8 mouse cellular contexts compared by ENCODE assay signal in genomic region chr4:130663810-130664401, GRCm38 (mm10). TPM values are rescaled to one million over a fixed set of nuclear protein-coding genes. Genes with fewer than 3 reads are reported as not detected.
DNase-seq lines count a peak whose midpoint lies in the region; ATAC-seq and TF ChIP-seq lines count a peak whose summit lies in the region.

No protein-coding gene starts in this region.

- peak; percentile 31 for DNase-seq in G1E (ENCODE audit: low spot score)
- DNase-seq in cerebellum, adult 11 months: peak; percentile 38
- peak; percentile 14 to 24 for DNase-seq in layer of hippocampus, postnatal 36 days
- DNase-seq in right cerebral cortex, postnatal 36 days (ENCODE audit: low spot score in 2 of 2): peak; percentile 3 to 24
- peak; percentile 21 to 61 for DNase-seq in urinary bladder, postnatal 4 days (ENCODE audit: low spot score in 2 of 2)

- peaks cover 44% of the 10 kb centered on the region for H3K4me1 ChIP-seq in G1E (ENCODE audit: insufficient read depth, low read depth, low read length)
- H3K4me1 ChIP-seq in forebrain, embryonic 16.5 days (replicated peaks; ENCODE audit: control insufficient read depth, insufficient read depth, low read length): peaks cover 30% of the 10 kb centered on the region
- H3K4me1 ChIP-seq in hindbrain, embryonic 13.5 days (replicated peaks): peaks cover 39% of the 10 kb centered on the region

- H3K9ac ChIP-seq in forebrain, embryonic 16.5 days (replicated peaks; ENCODE audit: low read depth, low read length): peak overlapping the region; percentile 77
- peak overlapping the region; percentile 98 for H3K9ac ChIP-seq in hindbrain, embryonic 13.5 days

- H3K79me2 ChIP-seq in macrophage (ENCODE audit: inconsistent target): peaks cover 54% of the 10 kb centered on the region

- peak overlapping the region; percentile 65 for H3K4me2 ChIP-seq in forebrain, embryonic 16.5 days (ENCODE audit: low read length)
- peak overlapping the region; percentile 86 for H3K4me2 ChIP-seq in hindbrain, embryonic 13.5 days

- peak overlapping the region; percentile 93 for H3K27ac ChIP-seq in forebrain, embryonic 16.5 days (ENCODE audit: low read length)
- peak overlapping the region; percentile 99 for H3K27ac ChIP-seq in hindbrain, embryonic 13.5 days
- H3K27ac ChIP-seq in macrophage: peak overlapping the region; percentile 57

- peak overlapping the region; percentile 88 for H3K4me3 ChIP-seq in G1E (ENCODE audit: low read depth, low read length)
- H3K4me3 ChIP-seq in forebrain, embryonic 16.5 days (replicated peaks; ENCODE audit: low read length): peak overlapping the region; percentile 58
- peak overlapping the region; percentile 94 for H3K4me3 ChIP-seq in hindbrain, embryonic 13.5 days
- H3K4me3 ChIP-seq in macrophage (ENCODE audit: inconsistent target): peak overlapping the region; percentile 94

- no peak for ATAC-seq in G1E (ENCODE audit: extremely low read depth, insufficient number of reproducible peaks, low FRiP score, poor library complexity, severe bottlenecking)
- ATAC-seq in forebrain, embryonic 16.5 days: peak; percentile 19
- ATAC-seq in hindbrain, embryonic 13.5 days (ENCODE audit: low FRiP score): peak; percentile 57

- TF ChIP-seq CTCF in G1E (IDR thresholded peaks at IDR 0.05; ENCODE audit: low read depth, low read length): no peak

- H3K27me3 ChIP-seq in G1E (ENCODE audit: insufficient read depth, low read length): no peaks in the 10 kb centered on the region
- no peaks in the 10 kb centered on the region for H3K27me3 ChIP-seq in forebrain, embryonic 16.5 days (replicated peaks; ENCODE audit: control insufficient read depth, insufficient read depth, low read length)
- no peaks in the 10 kb centered on the region for H3K27me3 ChIP-seq in hindbrain, embryonic 13.5 days

- H3K9me3 ChIP-seq in G1E (replicated peaks): no peaks in the 10 kb centered on the region
- H3K9me3 ChIP-seq in forebrain, embryonic 16.5 days (ENCODE audit: control insufficient read depth, low read length): no peaks in the 10 kb centered on the region
- H3K9me3 ChIP-seq in hindbrain, embryonic 13.5 days: no peaks in the 10 kb centered on the region

- WGBS in forebrain, embryonic 16.5 days: 0% methylated on average over 22 of the region's 22 CpGs
- WGBS in hindbrain, embryonic 13.5 days: under 1% methylated on average over 22 of the region's 22 CpGs
- 1% methylated on average over 22 of the region's 22 CpGs for WGBS in macrophage (ENCODE audit: missing documents)

- H3K36me3 ChIP-seq in G1E (replicated peaks) (peaks cover 19% of the 10 kb centered on the region), macrophage (ENCODE audit: inconsistent target) (no peaks in the 10 kb centered on the region; the same call in 1 of the 2 replicates)
- 0 out of 2 replicates have a peak, but pooled peaks cover 2% of the 10 kb centered on the region for H3K36me3 ChIP-seq in forebrain, embryonic 16.5 days (ENCODE audit: control insufficient read depth, insufficient read depth)
- peaks cover 1% of the 10 kb centered on the region for H3K36me3 ChIP-seq in hindbrain, embryonic 13.5 days

RNA-seq across cellular contexts. Expression of gene Pum1, which starts 0.8 kb away (rescaled TPM):
- total RNA-seq in G1E (2014; fragmentation: Nextera tagmentation) (113 and 122 TPM in 2 replicates), G1E (2017) (39.6 and 42.7 TPM in 2 replicates)
- polyA plus RNA-seq in G1E (2012) (37.5 and 43.5 TPM in 2 replicates), macrophage (2018) (20.7 to 25.6 TPM (median 22.1 TPM) in 3 replicates)
- polyA plus RNA-seq in forebrain, embryonic 16.5 days (2015; fragmentation: Nextera tagmentation; extraction: Ambion mirVana): 137 and 142 TPM in 2 replicates
- polyA plus RNA-seq in hindbrain, embryonic 13.5 days (2015; fragmentation: Nextera tagmentation; extraction: Ambion mirVana): 101 and 103 TPM in 2 replicates
- total RNA-seq in layer of hippocampus, postnatal 36 days (2021): 100 to 1,000 TPM; 116 to 126 TPM
- total RNA-seq in macrophage (2018; cell fraction: chromatin; rRNA removed): 100 to 1,000 TPM in 2 of 26 experiments, 10 to 100 TPM in 24; 62.0 to 104 (median 79.7) TPM
- 10 to 100 TPM; 20.9 to 33.7 (median 27.9) TPM for total RNA-seq in macrophage (2018; cell fraction: cytosol; rRNA removed)
- 10 to 100 TPM; 35.0 to 98.6 (median 49.1) TPM for total RNA-seq in macrophage (2018; cell fraction: nucleus; rRNA removed)
